In genomic region chr9:46969406-46969805, GRCm38 (mm10) we compare ENCODE assay signal across 30 mouse cellular contexts. TPM values are rescaled to one million over a fixed set of nuclear protein-coding genes. Genes with fewer than 3 reads are reported as not detected.
DNase-seq lines count a peak whose midpoint lies in the region; ATAC-seq and TF ChIP-seq lines count a peak whose summit lies in the region.
"Had no signal": no experiment of that assay in that cellular context is flagged by ENCODE, and none has a peak within 500 bp of the region (broad histone marks: within the 10 kb centered on the region; RNA-seq: fewer than 3 reads in every experiment).

No protein-coding gene starts in this region.

- intact Hi-C loops in heart, postnatal 14 days (cut with DNase I), result no loop called here

- H3K4me2 ChIP-seq in forebrain, postnatal 0 days (ENCODE audit: low read depth), result no peak overlapping the region
- H3K4me2 ChIP-seq in forebrain, embryonic 16.5 days (ENCODE audit: low read length), result no peak overlapping the region
- peak overlapping the region; percentile 33 for H3K4me2 ChIP-seq in heart, embryonic 14.5 days (ENCODE audit: low read length)
- H3K4me2 ChIP-seq: embryonic facial prominence, embryonic 15.5 days; limb, embryonic 12.5 days; liver, embryonic 11.5 days; neural tube, embryonic 15.5 days; stomach, embryonic 15.5 days had no signal

- peak; percentile 62 to 66 for DNase-seq in cerebellum, postnatal 10 days
- no peak for DNase-seq in cerebellum, adult 11 months
- no peak for DNase-seq in forebrain, postnatal 0 days
- DNase-seq in heart, postnatal 14 days, result no peak
- DNase-seq in layer of hippocampus, adult 2 months (ENCODE audit: low spot score in 2 of 2), result no peak
- no peak for DNase-seq in layer of hippocampus, postnatal 14 days (ENCODE audit: low spot score in 2 of 2)
- DNase-seq: adrenal gland, postnatal 10 days; cerebellum, adult 9-11 months; gastrocnemius, adult 2 months; kidney, adult 8-10 months; kidney, postnatal 10 days; lung, adult 18-20 months; lung, postnatal 10 days; right cerebral cortex, adult 18-20 months; right cerebral cortex, postnatal 4 days; thymus, adult 18-20 months; thymus, postnatal 36 days had no signal

- no peak overlapping the region for H3K9ac ChIP-seq in forebrain, postnatal 0 days
- no peak overlapping the region for H3K9ac ChIP-seq in forebrain, embryonic 16.5 days (replicated peaks; ENCODE audit: low read depth, low read length)
- H3K9ac ChIP-seq in heart, embryonic 14.5 days (ENCODE audit: low read length), result no peak overlapping the region
- H3K9ac ChIP-seq: embryonic facial prominence, embryonic 15.5 days; limb, embryonic 12.5 days; neural tube, embryonic 15.5 days; stomach, embryonic 15.5 days had no signal

- peak; percentile 38 for ATAC-seq in forebrain, postnatal 0 days
- ATAC-seq in forebrain, embryonic 16.5 days, result no peak
- no peak for ATAC-seq in heart, embryonic 14.5 days (ENCODE audit: insufficient number of reproducible peaks, insufficient read depth, low FRiP score, low read depth)

- no peak overlapping the region for H3K4me3 ChIP-seq in forebrain, postnatal 0 days (ENCODE audit: low read depth, low read length)
- H3K4me3 ChIP-seq in forebrain, embryonic 16.5 days (replicated peaks; ENCODE audit: low read length), result no peak overlapping the region
- no peak overlapping the region for H3K4me3 ChIP-seq in heart, embryonic 14.5 days (ENCODE audit: control insufficient read depth in 1 of 2, insufficient read depth in 1 of 2, low read depth in 1 of 2, low read length in 2 of 2)
- no peak overlapping the region for H3K4me3 ChIP-seq in layer of hippocampus, adult 2 months
- H3K4me3 ChIP-seq: embryonic facial prominence, embryonic 15.5 days; gastrocnemius, adult 2 months; hindbrain, embryonic 10.5 days; limb, embryonic 12.5 days; midbrain, embryonic 10.5 days; neural tube, embryonic 15.5 days; stomach, embryonic 15.5 days had no signal

- no peaks in the 10 kb centered on the region for H3K27me3 ChIP-seq in forebrain, postnatal 0 days (ENCODE audit: insufficient read depth, low read length)
- no peaks in the 10 kb centered on the region for H3K27me3 ChIP-seq in forebrain, embryonic 16.5 days (replicated peaks; ENCODE audit: control insufficient read depth, insufficient read depth, low read length)
- peaks cover 36% of the 10 kb centered on the region for H3K27me3 ChIP-seq in heart, embryonic 14.5 days (ENCODE audit: control insufficient read depth, insufficient read depth, low read length)
- H3K27me3 ChIP-seq: neural tube, embryonic 15.5 days; stomach, embryonic 15.5 days had no signal

- no peak overlapping the region for H3K27ac ChIP-seq in forebrain, postnatal 0 days (ENCODE audit: low read depth, low read length)
- H3K27ac ChIP-seq in forebrain, embryonic 16.5 days (ENCODE audit: low read length), result no peak overlapping the region; the same call in 1 of the 2 replicates
- no peak overlapping the region for H3K27ac ChIP-seq in heart, embryonic 14.5 days (replicated peaks in 1 of 2; ENCODE audit: control insufficient read depth in 1 of 2, insufficient read depth in 1 of 2, low read depth in 2 of 2, low read length in 2 of 2)
- peak overlapping the region; percentile 79; the same call in 1 of the 2 replicates for H3K27ac ChIP-seq in layer of hippocampus, adult 2 months
- H3K27ac ChIP-seq: embryonic facial prominence, embryonic 15.5 days; gastrocnemius, adult 2 months; limb, embryonic 12.5 days; neural tube, embryonic 15.5 days; stomach, embryonic 15.5 days had no signal

- H3K36me3 ChIP-seq in forebrain, postnatal 0 days (ENCODE audit: insufficient read depth), result no peaks in the 10 kb centered on the region
- no peaks in the 10 kb centered on the region for H3K36me3 ChIP-seq in forebrain, embryonic 16.5 days (ENCODE audit: control insufficient read depth, insufficient read depth)
- no peaks in the 10 kb centered on the region for H3K36me3 ChIP-seq in heart, embryonic 14.5 days (ENCODE audit: control insufficient read depth, insufficient read depth, low read length)
- H3K36me3 ChIP-seq: embryonic facial prominence, embryonic 15.5 days; hindbrain, embryonic 10.5 days; limb, embryonic 12.5 days; midbrain, embryonic 10.5 days; neural tube, embryonic 15.5 days; stomach, embryonic 15.5 days had no signal

- WGBS in forebrain, postnatal 0 days, result 55% methylated on average over 6 of the region's 6 CpGs
- WGBS in forebrain, embryonic 16.5 days, result 64% methylated on average over 6 of the region's 6 CpGs
- whole genome bisulfite sequencing in heart, embryonic 14.5 days, result 28% methylated on average over 6 of the region's 6 CpGs

- peaks cover 7% of the 10 kb centered on the region for H3K4me1 ChIP-seq in forebrain, postnatal 0 days (ENCODE audit: insufficient read depth)
- H3K4me1 ChIP-seq in forebrain, embryonic 16.5 days (replicated peaks; ENCODE audit: control insufficient read depth, insufficient read depth, low read length), result peaks cover 8% of the 10 kb centered on the region; the same call in 1 of the 2 replicates
- peaks cover 11 to 12% of the 10 kb centered on the region in 2 experiments for H3K4me1 ChIP-seq in heart, embryonic 14.5 days (ENCODE audit: control insufficient read depth in 2 of 2, insufficient read depth in 2 of 2, low read length in 2 of 2)

- no peaks in the 10 kb centered on the region for H3K9me3 ChIP-seq in forebrain, postnatal 0 days (ENCODE audit: low read length)
- H3K9me3 ChIP-seq in forebrain, embryonic 16.5 days (ENCODE audit: control insufficient read depth, low read length), result no peaks in the 10 kb centered on the region; the same call in 1 of the 2 replicates
- H3K9me3 ChIP-seq in heart, embryonic 14.5 days (ENCODE audit: control insufficient read depth, low read length), result no peaks in the 10 kb centered on the region
- H3K9me3 ChIP-seq: embryonic facial prominence, embryonic 15.5 days; hindbrain, embryonic 10.5 days; limb, embryonic 12.5 days; midbrain, embryonic 10.5 days; neural tube, embryonic 15.5 days; stomach, embryonic 15.5 days had no signal

- TF ChIP-seq CTCF in forebrain, postnatal 0 days (IDR thresholded peaks at IDR 0.05; ENCODE audit: low read depth), result 0 out of 2 replicates have a peak, but pooled peaks have one; percentile 3
- TF ChIP-seq CTCF in layer of hippocampus, adult 2 months (conservative IDR thresholded peaks at IDR 0.05), result 0 out of 2 replicates have a peak, but pooled peaks have one; percentile 22

RNA-seq across cellular contexts. Expression of gene Gm4791, which starts 29.1 kb away (rescaled TPM):
- total RNA-seq in forebrain, postnatal 0 days (2014; rRNA removed), result not detected in 2 replicates
- not detected in 2 replicates for polyA plus RNA-seq in forebrain, postnatal 0 days (2015; fragmentation: Nextera tagmentation; extraction: Ambion mirVana)
- polyA plus RNA-seq in forebrain, embryonic 16.5 days (2015; fragmentation: Nextera tagmentation; extraction: Ambion mirVana), result not detected in 2 replicates
- not detected in 2 replicates for polyA plus RNA-seq in heart, embryonic 14.5 days (2014; fragmentation: Nextera tagmentation; extraction: Ambion mirVana)
- not detected for total RNA-seq in heart, postnatal 14 days (2021)
- total RNA-seq in layer of hippocampus, adult 2 months (2021), result not detected
- total RNA-seq in layer of hippocampus, postnatal 14 days (2021), result not detected
- total RNA-seq: adrenal gland, postnatal 10 days; gastrocnemius, adult 2 months; gastrocnemius, postnatal 4 days; layer of hippocampus, postnatal 25 days; left cerebral cortex, postnatal 10 days had no signal
- polyA plus RNA-seq: embryonic facial prominence, embryonic 15.5 days; frontal cortex, adult 2 months; hindbrain, embryonic 10.5 days; limb, embryonic 12.5 days; liver, embryonic 11.5 days; midbrain, embryonic 10.5 days; neural tube, embryonic 15.5 days; stomach, embryonic 15.5 days had no signal

Comparison
In these comparisons a context has a peak if more than half of its experiments do, and no peak if none do; other contexts are left out.
1. DNase-seq: peak in cerebellum, postnatal 10 days (2 of 2); none in cerebellum, adult 11 months (single experiment), forebrain, postnatal 0 days (single experiment), heart, postnatal 14 days (0 of 2), layer of hippocampus, adult 2 months (0 of 2) and layer of hippocampus, postnatal 14 days (0 of 2).